Mouse (Mus musculus): ENCODE measurements around the gene Zfp638. TPM values are rescaled to one million over a fixed set of nuclear protein-coding genes. Genes with fewer than 3 reads are reported as not detected.
A peak's percentile ranks its signal among the peaks of the same experiment; 100 is the strongest.

The Zfp638 gene
- polyA plus RNA-seq, 1 experiment from 2014 or later: 81.7 TPM

GRCm38 (mm10) chr6:83891251-83891650, 24.3 kb downstream of the Zfp638 start:
- no peak overlapping the region for H3K27ac ChIP-seq
- H3K9ac ChIP-seq (replicated peaks): no peak overlapping the region
- 85% methylated on average over 5 of the region's 5 CpGs for WGBS
- H3K4me2 ChIP-seq: no peak overlapping the region
- H3K4me3 ChIP-seq (replicated peaks): no peak overlapping the region
- no peak for ATAC-seq (ENCODE audit: insufficient number of reproducible peaks, insufficient read depth, low FRiP score, low TSS enrichment, low read depth)
- no peaks in the 10 kb centered on the region for H3K9me3 ChIP-seq
- no peaks in the 10 kb centered on the region for H3K36me3 ChIP-seq
- H3K27me3 ChIP-seq: no peaks in the 10 kb centered on the region
- H3K4me1 ChIP-seq (replicated peaks): no peaks in the 10 kb centered on the region

GRCm38 (mm10) chr6:83891687-83892086, 24.8 kb downstream of the Zfp638 start:
- H3K4me1 ChIP-seq (replicated peaks): no peaks in the 10 kb centered on the region
- no peak overlapping the region for H3K4me2 ChIP-seq
- ATAC-seq (ENCODE audit: insufficient number of reproducible peaks, insufficient read depth, low FRiP score, low TSS enrichment, low read depth): no peak
- no peak overlapping the region for H3K27ac ChIP-seq
- WGBS: 89% methylated on average over 2 of the region's 2 CpGs
- no peaks in the 10 kb centered on the region for H3K9me3 ChIP-seq
- no peak overlapping the region for H3K4me3 ChIP-seq (replicated peaks)
- no peak overlapping the region for H3K9ac ChIP-seq (replicated peaks)
- no peaks in the 10 kb centered on the region for H3K27me3 ChIP-seq
- H3K36me3 ChIP-seq: no peaks in the 10 kb centered on the region

- Histone ChIP-seq H3K9me3 (no peaks in the 10 kb centered on the region), H3K4me2 (no peak overlapping the region), H3K4me3 (replicated peaks) (no peak overlapping the region), H3K27me3 (no peaks in the 10 kb centered on the region), H3K4me1 (replicated peaks) (no peaks in the 10 kb centered on the region), H3K27ac (no peak overlapping the region), H3K9ac (replicated peaks) (no peak overlapping the region), H3K36me3 (no peaks in the 10 kb centered on the region)
- no peak for ATAC-seq (ENCODE audit: insufficient number of reproducible peaks, insufficient read depth, low FRiP score, low TSS enrichment, low read depth)
- WGBS: 87% methylated on average over 1 of the region's 1 CpGs
Observed at GRCm38 (mm10) chr6:83893086-83893485, 26.2 kb downstream of the Zfp638 start.

- Histone ChIP-seq H3K27ac (no peak overlapping the region), H3K9ac (replicated peaks) (no peak overlapping the region), H3K27me3 (no peaks in the 10 kb centered on the region), H3K36me3 (no peaks in the 10 kb centered on the region), H3K4me3 (replicated peaks) (no peak overlapping the region), H3K4me1 (replicated peaks) (no peaks in the 10 kb centered on the region), H3K4me2 (no peak overlapping the region), H3K9me3 (no peaks in the 10 kb centered on the region)
- no peak for ATAC-seq (ENCODE audit: insufficient number of reproducible peaks, insufficient read depth, low FRiP score, low TSS enrichment, low read depth)
- WGBS: 93% methylated on average over 1 of the region's 1 CpGs
Observed at GRCm38 (mm10) chr6:83893584-83893983, 26.7 kb downstream of the Zfp638 start.

GRCm38 (mm10) chr6:83899142-83899541, 32.2 kb downstream of the Zfp638 start:
- WGBS: 65% methylated on average over 4 of the region's 4 CpGs
- Histone ChIP-seq H3K4me1 (replicated peaks) (no peaks in the 10 kb centered on the region), H3K36me3 (no peaks in the 10 kb centered on the region), H3K27ac (no peak overlapping the region), H3K4me3 (replicated peaks) (no peak overlapping the region), H3K9ac (replicated peaks) (no peak overlapping the region), H3K4me2 (no peak overlapping the region), H3K27me3 (no peaks in the 10 kb centered on the region), H3K9me3 (no peaks in the 10 kb centered on the region)
- no peak for ATAC-seq (ENCODE audit: insufficient number of reproducible peaks, insufficient read depth, low FRiP score, low TSS enrichment, low read depth)

- Histone ChIP-seq H3K4me2 (no peak overlapping the region), H3K36me3 (no peaks in the 10 kb centered on the region), H3K27ac (no peak overlapping the region), H3K9me3 (no peaks in the 10 kb centered on the region), H3K9ac (replicated peaks) (no peak overlapping the region), H3K4me3 (replicated peaks) (no peak overlapping the region), H3K4me1 (replicated peaks) (no peaks in the 10 kb centered on the region), H3K27me3 (no peaks in the 10 kb centered on the region)
- WGBS: 71% methylated on average over 1 of the region's 1 CpGs
- no peak for ATAC-seq (ENCODE audit: insufficient number of reproducible peaks, insufficient read depth, low FRiP score, low TSS enrichment, low read depth)
Observed at GRCm38 (mm10) chr6:83905276-83905675, 38.4 kb downstream of the Zfp638 start.

GRCm38 (mm10) chr6:83906659-83907058, 39.8 kb downstream of the Zfp638 start:
- Histone ChIP-seq H3K36me3 (no peaks in the 10 kb centered on the region), H3K4me2 (no peak overlapping the region), H3K27ac (no peak overlapping the region), H3K27me3 (no peaks in the 10 kb centered on the region), H3K9me3 (no peaks in the 10 kb centered on the region), H3K9ac (replicated peaks) (no peak overlapping the region), H3K4me3 (replicated peaks) (no peak overlapping the region), H3K4me1 (replicated peaks) (no peaks in the 10 kb centered on the region)
- no peak for ATAC-seq (ENCODE audit: insufficient number of reproducible peaks, insufficient read depth, low FRiP score, low TSS enrichment, low read depth)

- no peak overlapping the region for H3K4me3 ChIP-seq (replicated peaks)
- WGBS: 24% methylated on average over 4 of the region's 4 CpGs
- H3K27me3 ChIP-seq: no peaks in the 10 kb centered on the region
- ATAC-seq (ENCODE audit: insufficient number of reproducible peaks, insufficient read depth, low FRiP score, low TSS enrichment, low read depth): no peak
- no peak overlapping the region for H3K9ac ChIP-seq (replicated peaks)
- no peaks in the 10 kb centered on the region for H3K4me1 ChIP-seq (replicated peaks)
- H3K9me3 ChIP-seq: no peaks in the 10 kb centered on the region
- H3K36me3 ChIP-seq: no peaks in the 10 kb centered on the region
- H3K27ac ChIP-seq: no peak overlapping the region
- H3K4me2 ChIP-seq: no peak overlapping the region
Observed at GRCm38 (mm10) chr6:83908386-83908785, 41.5 kb downstream of the Zfp638 start.

- Histone ChIP-seq H3K9ac (replicated peaks) (no peak overlapping the region), H3K36me3 (no peaks in the 10 kb centered on the region), H3K4me2 (0 out of 2 replicates have a peak overlapping the region, but pooled peaks have one; percentile 67), H3K27ac (no peak overlapping the region), H3K27me3 (no peaks in the 10 kb centered on the region), H3K4me3 (replicated peaks) (peak overlapping the region; percentile 97; the same call in 1 of the 2 replicates), H3K4me1 (replicated peaks) (no peaks in the 10 kb centered on the region), H3K9me3 (no peaks in the 10 kb centered on the region)
- ATAC-seq (ENCODE audit: insufficient number of reproducible peaks, insufficient read depth, low FRiP score, low TSS enrichment, low read depth): peak; percentile 23; the same call in 1 of the 2 replicates
- 38% methylated on average over 4 of the region's 4 CpGs for WGBS
Observed at GRCm38 (mm10) chr6:83913710-83914109, 46.8 kb downstream of the Zfp638 start.

GRCm38 (mm10) chr6:83914183-83914719, 47.3 kb downstream of the Zfp638 start:
- Histone ChIP-seq H3K9me3 (no peaks in the 10 kb centered on the region), H3K27ac (peak overlapping the region; percentile 96), H3K4me2 (peak overlapping the region; percentile 67), H3K27me3 (no peaks in the 10 kb centered on the region), H3K4me3 (replicated peaks) (peak overlapping the region; percentile 97), H3K9ac (replicated peaks) (peak overlapping the region; percentile 98), H3K4me1 (replicated peaks) (no peaks in the 10 kb centered on the region), H3K36me3 (no peaks in the 10 kb centered on the region)
- WGBS: under 1% methylated on average over 50 of the region's 50 CpGs
- ATAC-seq (ENCODE audit: insufficient number of reproducible peaks, insufficient read depth, low FRiP score, low TSS enrichment, low read depth): peak; percentile 96

- Histone ChIP-seq H3K27ac (peak overlapping the region; percentile 96), H3K27me3 (no peaks in the 10 kb centered on the region), H3K4me3 (replicated peaks) (peak overlapping the region; percentile 97), H3K4me2 (peak overlapping the region; percentile 67), H3K4me1 (replicated peaks) (no peaks in the 10 kb centered on the region), H3K9ac (replicated peaks) (peak overlapping the region; percentile 98), H3K36me3 (no peaks in the 10 kb centered on the region), H3K9me3 (no peaks in the 10 kb centered on the region)
- ATAC-seq (ENCODE audit: insufficient number of reproducible peaks, insufficient read depth, low FRiP score, low TSS enrichment, low read depth): peak; percentile 61; the same call in 1 of the 2 replicates
- WGBS: under 1% methylated on average over 40 of the region's 40 CpGs
Observed at GRCm38 (mm10) chr6:83914720-83915271, 47.9 kb downstream of the Zfp638 start.

GRCm38 (mm10) chr6:83927418-83927817, 60.5 kb downstream of the Zfp638 start:
- no peaks in the 10 kb centered on the region for H3K27me3 ChIP-seq
- WGBS: 74% methylated on average over 1 of the region's 1 CpGs
- no peak overlapping the region for H3K4me3 ChIP-seq (replicated peaks)
- H3K9ac ChIP-seq (replicated peaks): no peak overlapping the region
- H3K9me3 ChIP-seq: no peaks in the 10 kb centered on the region
- no peak for ATAC-seq (ENCODE audit: insufficient number of reproducible peaks, insufficient read depth, low FRiP score, low TSS enrichment, low read depth)
- no peaks in the 10 kb centered on the region for H3K4me1 ChIP-seq (replicated peaks)
- H3K36me3 ChIP-seq: peaks cover 17% of the 10 kb centered on the region
- H3K27ac ChIP-seq: no peak overlapping the region
- H3K4me2 ChIP-seq: no peak overlapping the region
